Mouse (Mus musculus) adrenal gland, postnatal 25 days (tissue): ENCODE data around the gene Abhd10. TPM values are rescaled to one million over a fixed set of nuclear protein-coding genes. Genes with fewer than 3 reads are reported as not detected.

Experiments used
- DNase-seq: peaks from one replicate; pipeline ENCODE4 v3.0.0; 2021; ENCODE audit warnings: mixed read lengths
- total RNA-seq: library from RNA; stranded (reverse); gene quantifications from 2 replicates; pipeline ENCODE4 v1.2.3, GENCODE M21; 2021

The Abhd10 gene
- total RNA-seq, 1 experiment from 2014 or later = 30.0 TPM

DNA sequence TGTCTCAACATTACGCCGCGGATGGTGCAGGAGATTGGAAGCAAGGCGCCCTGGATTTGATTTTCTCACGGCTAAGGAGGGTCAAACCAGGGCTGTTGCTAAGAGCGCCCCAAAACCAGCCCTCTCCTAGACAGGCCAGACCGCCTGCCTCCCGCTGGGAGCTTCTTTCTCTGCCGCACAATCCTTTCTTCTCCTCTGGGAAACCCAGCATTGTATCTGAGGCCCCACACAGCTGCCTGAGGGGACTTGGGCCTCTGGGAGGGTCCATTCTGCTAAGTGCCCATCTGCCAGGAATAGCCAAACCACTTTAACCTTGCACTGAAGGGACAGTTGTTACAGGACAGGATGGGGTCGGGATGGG lies 18.0 kb downstream of the Abhd10 start:
- no peak for DNase-seq

DNA sequence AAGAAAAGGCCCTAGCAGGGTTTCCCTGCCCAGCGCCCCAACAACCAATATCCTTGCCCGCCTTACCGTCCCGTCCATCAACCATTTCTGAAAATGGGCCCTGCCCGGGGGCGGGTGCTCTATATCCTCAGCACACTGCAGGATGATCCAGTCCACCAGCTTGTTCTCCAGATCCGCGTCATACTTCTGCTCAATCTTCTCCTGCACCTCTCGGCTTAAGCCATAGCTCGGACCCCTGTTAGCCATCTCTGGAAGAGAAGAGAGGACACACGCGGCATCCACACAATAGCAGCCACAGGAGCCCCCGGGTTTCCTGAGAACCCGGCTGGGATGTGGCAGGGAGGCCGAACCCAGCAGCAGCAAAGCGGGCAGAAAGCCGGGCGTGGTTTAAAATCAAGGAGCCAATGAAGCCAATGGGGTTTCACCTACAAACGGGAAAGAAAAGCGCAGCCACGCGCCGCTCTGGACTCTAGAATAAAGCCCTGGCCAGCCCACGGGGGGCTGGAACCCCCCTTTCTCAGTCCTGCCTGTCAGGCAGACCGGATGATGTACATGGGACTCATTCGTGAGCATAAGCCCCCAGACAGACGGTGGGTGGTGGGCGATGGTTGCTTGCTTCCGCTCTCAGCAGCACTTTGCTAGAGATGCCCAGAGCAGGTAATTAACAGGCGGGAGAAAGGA lies 18.6 kb downstream of the Abhd10 start, which contains the start of gene Tagln3:
Gene Tagln3 (minus strand): TSS at position 548 of the 681 bp plus-strand sequence.
- peak; percentile 39 for DNase-seq

DNA sequence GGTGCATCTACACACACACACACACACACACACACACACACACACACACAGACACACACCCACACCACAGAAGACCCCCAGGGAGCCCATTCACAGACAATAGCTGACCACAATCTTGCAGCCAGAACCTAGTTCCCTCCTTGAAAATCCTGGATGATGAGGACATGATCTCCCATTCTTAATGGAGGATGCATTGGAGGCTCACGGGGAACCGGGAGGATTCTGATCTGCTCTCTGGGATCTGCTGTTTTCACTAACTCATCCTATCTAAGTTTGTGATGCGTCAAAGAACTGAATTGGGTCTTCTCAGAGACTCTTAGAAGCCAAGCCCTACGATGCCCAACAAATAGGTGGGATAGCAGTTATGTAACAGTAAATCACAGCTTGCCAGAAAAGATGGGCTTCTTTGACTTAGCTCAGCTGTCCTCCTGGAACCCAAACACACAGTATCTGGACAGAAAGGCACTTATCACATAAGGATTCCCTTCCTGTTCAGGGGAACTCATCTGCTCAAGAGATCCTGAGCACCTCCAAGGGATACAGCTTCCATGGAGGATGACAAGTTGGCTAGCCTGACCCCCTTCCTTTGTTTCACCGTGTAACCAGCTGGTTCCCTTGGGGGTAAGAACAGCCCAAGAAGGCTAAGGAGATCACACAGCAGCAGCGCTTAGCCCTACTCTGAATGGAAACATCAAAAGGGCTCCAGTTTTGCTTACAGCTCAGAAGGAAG lies 19.4 kb downstream of the Abhd10 start:
- DNase-seq = no peak

DNA sequence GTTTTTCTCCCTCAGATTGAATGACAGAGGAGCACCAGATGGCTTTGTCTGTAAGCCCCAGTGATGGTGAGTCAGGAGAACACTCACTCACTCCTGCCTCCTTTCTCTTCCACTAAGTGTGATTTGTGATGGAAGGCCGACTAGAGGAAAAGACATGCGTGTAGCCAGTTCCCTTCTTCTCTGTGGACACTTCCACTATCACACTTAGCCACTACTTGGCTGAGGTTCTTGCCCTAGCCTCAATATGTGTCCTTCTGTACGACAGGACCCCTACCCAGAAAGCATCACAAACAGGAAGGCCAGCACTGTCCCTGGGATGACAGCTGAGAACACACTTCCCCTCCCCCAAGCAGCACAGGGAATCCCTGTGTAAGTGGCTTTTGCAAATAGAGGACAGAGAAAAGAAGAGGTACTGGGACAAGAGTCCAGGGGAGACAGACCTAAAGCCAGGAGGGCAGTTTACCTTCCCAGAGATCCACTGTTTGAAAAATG lies 20.2 kb downstream of the Abhd10 start:
- DNase-seq = no peak

DNA sequence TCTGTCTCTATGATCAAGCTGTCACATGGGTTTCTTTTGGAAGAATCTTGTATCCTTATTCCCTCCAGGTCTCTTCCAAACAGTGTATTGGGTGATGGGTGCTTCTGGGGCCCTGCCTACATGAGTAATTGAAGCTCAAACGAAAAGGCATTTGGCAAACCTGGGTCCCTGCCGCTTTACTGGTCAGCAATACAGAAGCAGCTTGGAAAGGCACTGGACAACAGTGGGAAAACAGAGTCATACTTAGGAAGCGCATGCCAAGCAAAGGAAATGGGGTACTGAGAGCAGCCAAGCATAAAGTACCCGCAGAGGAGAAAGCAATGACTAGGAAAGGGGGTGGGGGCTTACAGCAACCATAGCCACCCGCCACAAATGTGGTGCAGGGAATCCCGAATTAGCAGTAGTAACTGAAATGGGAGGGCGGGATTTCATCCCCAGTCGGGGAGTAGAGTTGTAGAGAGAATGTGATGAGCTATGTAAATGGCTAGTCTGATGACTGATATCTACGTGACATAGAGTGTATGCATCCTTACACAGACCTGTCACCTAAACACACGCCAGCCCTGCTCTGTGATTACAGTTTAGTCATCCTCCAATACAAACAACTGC lies 22.6 kb downstream of the Abhd10 start:
- no peak for DNase-seq

DNA sequence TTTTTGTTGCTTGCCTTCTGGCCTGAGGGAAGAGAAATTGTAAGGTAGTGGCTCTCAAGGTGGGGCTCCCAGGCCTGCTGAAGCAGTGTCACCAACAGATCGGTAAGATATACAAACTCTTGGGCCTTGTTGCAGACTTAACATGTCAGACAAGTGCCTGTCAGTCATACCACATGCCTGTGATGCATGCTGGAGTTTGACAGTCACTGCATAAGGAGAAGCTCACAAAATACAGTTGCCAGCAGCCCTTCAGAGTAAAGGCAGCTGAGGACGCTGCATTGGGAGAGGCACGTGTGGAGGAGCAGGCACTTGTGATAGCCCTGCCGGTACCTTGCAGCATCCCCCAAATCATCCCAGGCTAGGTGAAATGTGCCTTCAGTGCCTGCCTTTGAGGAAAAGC lies 24.5 kb downstream of the Abhd10 start:
- DNase-seq = no peak

DNA sequence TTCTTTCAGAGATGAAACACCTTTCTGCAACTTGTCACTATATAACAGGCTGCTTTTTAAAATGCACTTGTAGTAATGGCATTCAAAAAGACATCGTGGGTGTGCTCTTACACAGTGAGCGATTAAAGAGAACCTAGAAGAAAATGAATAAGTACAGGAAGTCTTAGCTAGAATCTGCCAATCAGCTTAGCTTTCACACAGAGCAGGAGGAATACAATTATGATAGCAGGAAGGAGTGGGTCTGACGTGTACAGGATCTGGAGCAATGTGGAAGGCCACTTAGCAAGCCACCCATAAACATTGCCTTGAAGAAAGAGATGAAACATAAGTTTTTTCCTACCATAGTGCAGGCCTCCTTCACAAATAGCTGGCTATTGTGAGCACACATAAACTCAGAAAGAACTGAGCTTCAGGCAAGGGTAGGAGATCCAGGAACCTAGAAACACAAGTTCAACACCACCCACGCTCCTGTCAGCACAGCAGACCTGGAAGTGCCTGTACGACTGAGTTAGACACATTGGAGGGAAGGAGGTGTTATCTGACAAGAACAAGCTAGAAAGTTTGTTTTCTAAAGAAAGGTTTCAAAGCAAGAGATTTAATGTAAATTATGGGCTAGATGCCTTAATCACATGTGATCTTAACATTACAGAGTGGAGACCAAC lies 28.1 kb downstream of the Abhd10 start:
- DNase-seq = no peak

DNA sequence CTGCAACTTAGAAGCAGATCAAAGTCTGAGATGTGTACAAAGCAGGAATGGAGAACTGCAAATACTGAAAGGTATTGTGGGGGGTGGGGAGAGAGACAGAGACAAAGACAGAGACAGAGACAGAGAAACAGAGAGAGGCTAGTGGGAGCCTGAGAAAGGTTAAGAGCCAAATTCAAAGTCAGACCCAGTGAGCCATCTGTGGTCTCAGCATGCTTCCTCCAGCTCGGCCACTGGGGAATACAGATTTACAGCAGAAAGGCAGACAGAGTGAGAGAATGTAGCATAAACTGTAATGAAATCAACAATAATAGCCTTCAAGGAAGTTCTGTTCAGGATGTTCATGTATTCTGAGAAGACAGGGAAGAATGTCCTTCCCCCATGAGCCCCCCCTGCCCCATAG lies 28.9 kb downstream of the Abhd10 start:
- DNase-seq = no peak

DNA sequence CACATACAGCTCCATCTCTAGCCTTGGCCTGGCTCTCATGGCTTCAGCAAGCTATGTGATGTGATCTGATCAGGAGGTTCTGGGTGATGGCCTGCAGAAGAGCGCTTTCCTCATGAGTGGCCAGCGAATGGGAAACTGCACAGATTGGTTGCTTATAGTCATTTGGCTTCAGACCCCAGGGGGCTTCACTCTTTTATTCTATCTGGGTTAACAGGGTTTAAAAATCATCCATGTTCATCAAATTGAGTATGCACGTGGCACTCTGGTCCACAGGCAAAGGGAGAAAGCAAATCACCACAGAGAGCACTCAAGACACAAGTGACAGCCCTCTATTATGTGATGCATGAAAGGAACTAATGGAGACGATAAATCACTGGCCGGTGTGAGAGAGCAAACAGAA lies 29.5 kb downstream of the Abhd10 start:
- no peak for DNase-seq

DNA sequence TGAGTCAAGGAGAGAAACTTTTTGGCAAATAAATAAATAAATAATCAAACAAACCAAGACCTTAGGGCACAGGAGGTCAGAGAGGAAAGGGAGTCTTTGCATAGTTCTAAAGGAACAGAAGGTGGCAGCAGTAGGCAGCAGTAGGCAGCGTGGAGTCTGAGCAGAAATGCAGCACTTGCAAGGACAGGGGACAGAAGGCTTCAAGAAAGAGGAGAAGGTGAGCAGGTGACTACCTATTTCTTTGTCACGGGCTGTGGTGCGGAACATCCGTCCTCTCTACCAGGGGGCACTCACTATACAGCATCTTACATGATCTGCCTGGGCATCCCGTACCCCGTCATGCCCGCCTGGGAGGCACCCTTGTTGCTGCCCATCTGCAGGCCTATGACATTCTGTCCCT lies 31.5 kb downstream of the Abhd10 start:
- no peak for DNase-seq

DNA sequence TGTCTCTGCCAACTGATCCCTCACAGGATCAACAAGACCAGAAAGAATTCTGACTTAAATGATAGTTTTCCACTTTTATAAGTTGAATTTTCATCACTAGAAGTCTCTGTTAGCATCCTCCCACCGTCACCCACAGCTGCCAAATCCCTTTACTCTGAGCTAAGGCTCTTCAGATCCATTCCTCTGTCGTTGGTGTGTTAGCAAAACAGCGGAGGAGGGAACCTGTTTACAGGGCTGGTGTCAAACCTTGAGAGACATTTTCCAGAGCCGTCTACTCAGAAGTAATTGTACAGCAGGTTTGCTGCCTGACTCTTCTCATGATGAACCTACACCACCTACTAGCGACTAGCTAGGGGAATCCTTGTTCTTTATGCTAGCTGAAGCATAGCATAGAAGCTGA lies 43.5 kb downstream of the Abhd10 start:
- no peak for DNase-seq

DNA sequence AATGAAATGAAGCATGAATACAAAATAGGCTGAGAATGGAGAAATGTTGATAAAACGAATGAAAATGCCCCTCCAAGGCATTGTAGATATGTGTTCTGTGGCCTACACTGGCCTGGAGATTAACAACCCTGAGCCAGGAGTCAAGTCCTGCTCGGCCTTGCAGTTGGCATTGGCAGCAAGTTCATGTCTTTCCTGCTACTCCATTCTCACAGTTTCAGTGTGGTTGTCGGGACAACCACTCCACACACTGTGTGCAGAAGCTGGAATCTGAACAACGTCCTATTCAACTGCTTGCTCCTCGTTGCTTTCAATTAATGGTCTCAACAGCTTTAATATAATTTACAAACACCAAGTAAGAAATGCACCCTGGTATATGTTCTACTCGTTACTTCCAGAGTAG lies 44.8 kb downstream of the Abhd10 start:
- DNase-seq = no peak

DNA sequence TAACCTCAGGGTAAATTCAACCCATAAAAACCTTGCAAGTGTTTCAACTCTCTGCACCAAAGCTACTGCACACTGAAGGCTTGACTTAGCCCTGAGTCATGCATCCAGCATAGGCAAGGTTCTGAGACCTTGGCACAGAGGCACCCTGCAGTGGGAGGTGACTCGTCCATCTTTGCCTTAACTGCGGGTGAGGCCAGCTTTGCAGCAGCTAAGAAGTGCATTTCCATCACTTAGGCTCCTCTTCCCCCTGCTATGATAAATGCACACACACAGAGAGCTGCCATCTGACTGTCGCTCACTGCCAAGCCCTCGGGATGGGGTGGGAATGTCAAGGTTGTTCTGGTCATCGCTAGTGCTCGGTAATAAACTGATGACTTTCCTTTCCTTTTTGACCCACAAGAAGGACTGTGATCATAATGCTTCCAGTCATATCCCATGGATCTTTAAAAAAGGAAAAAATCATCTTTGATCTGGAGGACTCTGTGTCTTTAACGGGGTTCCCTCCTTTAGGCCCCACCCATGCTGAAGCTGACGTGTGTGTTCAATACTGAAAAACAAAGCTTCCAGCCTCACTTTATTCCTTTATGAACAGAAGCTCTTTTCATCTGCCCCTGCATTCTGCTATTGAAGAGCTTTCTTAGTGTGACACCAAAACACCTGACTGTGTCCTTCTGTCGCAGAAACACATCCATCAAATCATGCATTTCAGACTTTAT lies 47.2 kb downstream of the Abhd10 start:
- peak; percentile 33 for DNase-seq

DNA sequence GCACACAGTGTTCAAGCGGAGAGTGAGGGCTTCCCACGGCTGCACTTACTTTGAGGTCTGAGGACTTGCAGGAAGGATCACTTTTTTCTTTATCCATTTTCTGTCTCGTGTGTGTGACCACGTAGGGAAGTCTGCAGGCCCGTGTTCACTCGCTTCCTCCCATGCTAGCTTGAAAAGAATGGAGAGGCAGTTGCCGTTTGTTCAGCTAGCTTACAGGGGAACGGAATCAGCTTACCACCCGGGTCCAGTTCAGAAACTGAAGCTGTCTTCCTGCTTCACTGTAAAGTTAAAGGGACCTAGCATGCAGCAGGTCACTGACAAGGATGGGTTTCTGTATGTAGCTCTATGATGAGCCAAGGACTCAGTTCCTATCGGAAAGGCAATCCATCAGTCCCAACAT lies 49.2 kb downstream of the Abhd10 start, which contains the start of gene Tmprss7:
Gene Tmprss7 (minus strand): TSS at position 101 of the 400 bp plus-strand sequence.
- no peak for DNase-seq

DNA sequence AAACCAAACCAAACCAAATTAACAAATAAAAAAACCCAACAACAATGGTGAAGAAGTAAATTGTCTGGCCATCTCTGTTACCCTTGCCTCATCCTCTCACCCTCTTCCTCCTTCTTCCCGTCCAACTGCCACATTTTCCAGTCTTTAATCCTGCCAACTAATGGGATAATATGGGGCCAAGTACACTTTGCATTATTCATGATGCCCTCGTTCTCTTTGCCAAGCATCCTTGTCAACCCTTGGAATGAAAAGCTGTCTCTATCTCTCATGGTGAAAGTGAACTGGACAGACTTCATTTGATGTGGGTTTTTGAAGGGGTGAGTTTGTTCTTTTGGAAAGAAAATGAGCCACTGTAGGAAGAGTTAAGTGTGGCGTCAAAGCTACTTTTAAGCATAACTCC lies 49.9 kb downstream of the Abhd10 start:
- no peak for DNase-seq

DNA sequence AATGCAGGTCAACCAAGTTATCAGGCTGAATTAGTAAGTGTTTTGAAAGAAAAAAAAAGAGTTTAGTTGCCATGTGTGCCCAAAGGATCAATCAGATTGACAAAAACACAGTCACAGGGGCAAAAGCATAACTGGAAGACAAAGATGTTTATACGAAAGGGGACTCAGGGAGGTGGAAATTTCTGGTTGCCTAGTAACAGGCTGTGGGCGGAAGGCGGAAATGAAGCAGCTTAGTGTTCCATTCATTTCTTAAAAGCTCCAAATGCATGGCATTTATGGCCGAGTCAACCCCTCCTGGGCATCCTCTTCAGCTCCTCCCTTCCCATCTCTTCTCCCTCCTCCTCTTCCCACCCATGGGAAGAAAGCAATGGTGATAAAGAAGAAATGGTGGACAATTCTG lies 52.6 kb downstream of the Abhd10 start:
- no peak for DNase-seq

DNA sequence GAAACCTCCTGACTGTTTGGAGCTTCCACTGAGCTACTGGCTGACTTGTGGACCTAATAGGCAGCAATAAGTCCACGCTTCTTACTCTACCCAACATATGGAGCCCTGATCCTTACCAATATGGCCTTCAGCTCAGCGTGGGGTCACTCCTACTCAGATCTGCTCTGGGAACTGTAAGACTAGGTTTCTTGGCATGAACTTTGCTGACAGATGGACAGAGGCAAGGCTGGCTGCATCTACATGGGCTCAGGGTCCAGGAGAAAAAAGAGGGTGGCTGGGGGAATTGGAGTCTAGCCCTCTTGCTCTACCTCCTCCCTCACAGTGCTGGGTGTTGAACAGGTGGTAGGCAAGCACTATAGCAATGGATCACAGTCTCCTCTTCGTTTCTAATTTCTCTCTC lies 55.9 kb downstream of the Abhd10 start:
- DNase-seq = no peak

DNA sequence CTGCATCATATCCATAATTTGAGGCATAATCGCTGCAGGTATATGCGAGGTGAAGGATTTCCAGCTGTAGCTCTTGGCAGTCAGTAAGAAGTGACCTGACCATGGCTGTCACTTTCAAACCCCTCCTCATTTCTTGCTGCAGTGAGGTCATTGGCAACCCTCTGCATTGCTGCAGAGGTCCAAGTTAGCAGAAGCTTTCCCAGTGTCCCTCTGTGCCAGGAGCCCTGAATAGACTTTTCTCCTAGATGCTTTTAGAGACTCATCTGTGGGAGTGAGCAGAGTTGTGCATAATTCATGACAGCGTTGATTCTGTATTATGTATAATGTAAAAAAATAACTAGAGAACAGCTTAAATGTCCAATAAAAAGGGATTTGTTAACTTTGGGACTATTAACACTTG lies 57.5 kb downstream of the Abhd10 start:
- no peak for DNase-seq

DNA sequence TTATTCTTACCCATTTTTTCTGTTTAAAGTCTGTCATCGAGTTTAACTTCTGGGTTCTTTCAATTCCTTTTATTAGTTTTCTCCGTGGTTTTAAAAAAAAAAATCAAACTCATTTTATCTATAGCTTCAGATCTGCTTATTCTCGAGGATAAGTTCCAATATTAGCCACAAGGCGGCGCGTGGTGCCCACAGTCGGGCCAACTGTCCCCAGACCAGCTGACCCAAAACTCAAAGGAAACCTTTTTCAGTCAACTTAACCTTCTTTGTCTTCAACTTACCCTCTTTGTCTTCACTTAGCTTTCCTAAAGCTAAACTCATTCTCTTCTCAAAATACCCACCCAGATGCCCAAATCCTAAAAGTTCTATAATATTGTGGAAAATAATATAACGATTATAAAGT lies 57.9 kb downstream of the Abhd10 start:
- peak; percentile 70 for DNase-seq
